Mouse (Mus musculus): ENCODE results near the gene Galnt14.
A peak's percentile ranks its signal among the peaks of the same experiment; 100 is the strongest.

Gene Galnt14

GRCm38 (mm10) chr17:73502613-73503012 lies 207.6 kb downstream of the Galnt14 start:
- DNase-seq, result no peak

GRCm38 (mm10) chr17:73489519-73489918 lies 220.7 kb downstream of the Galnt14 start:
- no peak for DNase-seq

DNA sequence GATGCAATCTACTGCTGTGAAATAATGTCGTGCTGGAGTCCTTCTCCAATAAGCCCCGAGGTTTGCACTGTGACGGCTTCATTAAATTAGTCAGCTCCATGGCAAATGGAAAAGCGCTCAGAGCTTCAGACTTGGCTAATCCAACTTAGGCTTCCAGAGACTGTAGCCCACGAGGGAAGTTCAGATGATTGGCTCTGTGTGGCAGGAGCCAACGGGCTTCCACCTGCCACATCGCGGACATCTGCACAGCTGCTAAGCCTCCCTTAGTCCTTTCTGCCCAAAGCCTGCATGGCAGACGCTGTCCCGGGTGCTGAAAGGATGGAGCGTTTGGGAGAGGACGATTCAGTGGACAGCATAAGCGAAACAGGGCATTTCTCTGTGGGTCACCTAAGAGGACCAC lies 222.5 kb downstream of the Galnt14 start:
- DNase-seq, result peak in 1 of 2 experiments; percentile 70

DNA sequence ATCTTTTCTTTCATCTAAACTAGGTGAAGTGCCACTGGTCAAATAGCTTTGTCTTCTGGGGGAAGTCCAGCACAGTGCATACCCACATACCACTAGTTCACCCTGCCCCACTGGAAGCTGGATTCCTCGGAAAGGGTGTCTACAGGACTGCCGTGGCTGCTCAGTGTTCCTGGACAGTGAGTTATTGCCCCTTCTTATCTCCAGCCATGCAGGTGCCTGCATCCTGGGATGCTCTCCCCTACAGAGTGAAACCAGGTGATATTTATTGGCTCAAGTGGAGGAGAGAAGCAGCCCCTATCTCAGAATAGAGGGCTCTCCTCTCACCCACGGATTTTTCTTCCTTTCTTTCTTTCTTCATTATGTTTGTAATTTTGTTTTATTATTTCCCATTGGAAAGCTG lies 222.9 kb downstream of the Galnt14 start:
- no peak for DNase-seq

DNA sequence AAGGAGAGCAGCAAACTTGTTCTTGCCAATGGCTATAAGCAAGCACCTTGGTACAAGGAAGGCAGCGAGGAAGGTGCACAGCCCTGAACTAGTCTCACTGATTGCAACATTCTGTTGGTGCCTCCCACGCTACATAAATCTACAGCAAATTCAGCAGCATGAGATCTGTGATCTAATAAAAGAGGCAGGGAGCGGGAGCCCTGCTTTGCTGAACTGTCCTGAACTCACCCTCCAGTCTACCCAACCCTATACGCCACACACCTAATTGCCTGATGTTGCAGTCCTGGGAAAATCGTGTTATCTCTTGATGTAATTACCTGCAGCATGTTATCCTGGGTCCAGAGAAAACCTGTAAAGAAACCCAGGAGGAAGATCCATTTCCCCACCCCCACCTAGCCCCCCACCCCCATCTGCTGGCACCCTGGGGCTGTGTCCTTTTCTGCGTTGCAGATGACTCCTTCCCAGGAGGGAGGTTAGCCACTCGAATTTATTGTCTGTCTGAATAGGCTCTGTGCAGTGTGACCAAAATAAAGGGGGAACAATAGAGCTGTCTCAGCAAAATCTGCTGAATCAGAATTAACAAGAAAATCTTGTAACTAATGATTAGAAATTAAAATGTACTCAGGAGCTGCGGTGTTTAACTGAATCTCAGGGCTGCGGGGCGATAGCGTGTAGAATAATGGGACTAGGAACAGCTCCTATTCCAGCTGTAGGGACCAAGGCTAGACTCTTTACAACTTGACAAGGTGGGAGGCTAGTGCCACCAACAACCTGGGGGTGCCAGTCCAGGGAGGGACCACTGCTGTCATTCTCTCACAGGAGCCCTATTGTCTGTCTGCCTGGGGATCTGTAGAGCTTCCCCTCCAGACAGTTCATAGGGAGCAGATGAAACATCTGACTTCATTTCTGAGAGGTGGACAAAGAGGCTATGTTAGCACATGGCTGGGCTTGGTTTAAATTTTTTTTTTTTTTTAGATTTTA lies 232.9 kb downstream of the Galnt14 start:
- DNase-seq, result no peak

DNA sequence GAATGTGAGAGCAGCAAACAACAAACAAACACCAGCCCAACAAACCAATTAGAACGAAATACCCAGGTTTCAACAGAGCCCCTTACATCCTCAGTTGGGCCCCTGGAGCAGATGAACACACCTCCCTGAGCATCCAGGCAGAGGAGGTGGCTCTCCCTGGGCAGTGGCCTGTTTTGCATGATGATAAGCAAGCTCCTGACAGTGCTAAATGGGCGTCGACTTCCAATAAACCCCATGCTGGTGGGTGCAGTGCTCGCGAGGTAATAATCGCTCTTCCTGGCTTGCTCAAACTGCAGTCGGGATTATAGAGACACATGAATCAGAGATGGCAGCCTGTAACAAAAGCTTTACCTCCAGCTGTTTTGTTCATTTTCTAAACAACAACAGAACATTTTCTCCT lies 235.9 kb downstream of the Galnt14 start:
- no peak for DNase-seq

GRCm38 (mm10) chr17:73473012-73473411 lies 237.2 kb downstream of the Galnt14 start:
- DNase-seq, result no peak

- DNase-seq, result no peak
These were observed 249.4 kb downstream of the Galnt14 start for GRCm38 (mm10) chr17:73460874-73461273.

- no peak for DNase-seq
These were observed 251.5 kb downstream of the Galnt14 start for GRCm38 (mm10) chr17:73458741-73459140.

GRCm38 (mm10) chr17:73456551-73456950 lies 253.7 kb downstream of the Galnt14 start:
- DNase-seq, result no peak

DNA sequence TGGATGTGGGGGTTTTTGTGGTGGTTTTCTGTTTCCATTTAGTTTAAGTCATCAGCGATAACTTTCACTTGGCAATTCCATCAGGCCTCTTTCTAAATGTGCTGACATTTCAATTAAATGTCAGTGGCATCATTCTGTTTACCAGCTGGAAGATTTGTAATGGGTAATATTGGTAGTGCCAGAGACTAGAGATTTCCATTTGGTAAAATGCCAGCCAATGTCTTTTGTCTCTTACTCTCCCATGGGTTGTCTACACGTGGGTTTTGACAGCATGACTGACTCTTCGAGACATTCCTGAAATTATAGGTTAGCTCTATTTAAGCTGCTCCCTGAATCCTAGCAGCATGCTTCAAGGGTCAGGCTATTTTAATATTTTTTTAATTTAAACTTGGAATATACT lies 256.6 kb downstream of the Galnt14 start:
- DNase-seq, result no peak

GRCm38 (mm10) chr17:73452151-73452760 lies 258.0 kb downstream of the Galnt14 start:
- no peak for DNase-seq

DNA sequence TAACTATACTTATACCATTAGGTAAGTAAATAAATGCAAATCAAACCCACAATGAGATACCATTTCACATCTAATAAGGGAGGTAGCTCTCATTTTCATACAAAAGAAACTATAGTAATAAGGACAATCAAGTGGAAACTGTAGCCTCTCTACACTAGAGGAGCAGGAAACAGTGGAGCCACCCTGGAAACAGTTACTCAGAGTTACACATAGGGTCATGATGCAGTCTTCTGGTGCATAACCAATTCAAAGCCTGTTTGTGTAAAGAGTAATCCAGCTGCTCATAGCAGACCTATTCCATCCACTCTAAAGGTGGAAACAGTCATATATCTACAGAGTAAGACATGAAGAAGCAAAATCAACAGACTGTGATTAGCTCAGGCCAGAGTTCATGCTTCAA lies 261.1 kb downstream of the Galnt14 start:
- DNase-seq, result no peak

Data from kidney, postnatal 36 days (tissue).